Mouse (Mus musculus): Measurements from ENCODE around the gene Larp6. TPM values are rescaled to one million over a fixed set of nuclear protein-coding genes. Genes with fewer than 3 reads are reported as not detected.

Larp6 gene
- total and polyA plus RNA-seq, 3 experiments = not detected

DNA sequence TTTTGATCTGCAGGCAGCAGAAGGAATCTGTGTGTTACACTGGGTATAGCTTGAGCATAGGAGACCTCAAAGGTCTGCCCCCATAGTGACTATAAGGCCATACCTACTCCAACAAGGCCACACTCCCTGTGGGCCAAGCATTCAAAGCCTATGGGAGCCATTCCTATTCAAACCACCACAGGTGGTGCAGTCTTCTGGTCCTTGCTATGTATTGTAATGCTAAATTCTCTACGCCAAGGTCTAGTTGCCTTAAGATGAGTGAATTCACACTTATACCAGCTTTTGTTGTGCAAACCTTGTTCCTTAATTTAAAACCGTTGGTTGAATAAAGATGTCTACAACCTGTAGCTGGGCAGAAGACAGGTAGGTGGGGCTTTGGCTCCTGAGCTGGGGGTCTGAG, 35.4 kb downstream of the Larp6 start:
- Histone ChIP-seq H3K27ac (ENCODE audit: insufficient read depth, low read depth) (no peak overlapping the region), H3K4me1 (ENCODE audit: control insufficient read depth in 1 of 2, insufficient read depth in 2 of 2) (no peaks in the 10 kb centered on the region), H3K4me2 (ENCODE audit: insufficient read depth, low read depth, poor library complexity, severe bottlenecking) (no peak overlapping the region), H3K36me3 (replicated peaks in 1 of 2; ENCODE audit: control insufficient read depth in 1 of 2, insufficient read depth in 1 of 2, low read length in 1 of 2) (no peaks in the 10 kb centered on the region), H3K9ac (ENCODE audit: insufficient read depth, low read depth) (no peak overlapping the region), H3K9me3 (replicated peaks; ENCODE audit: low read length) (peaks cover 3% of the 10 kb centered on the region), H3K79me2 (replicated peaks; ENCODE audit: control insufficient read depth, extremely low read depth, insufficient read depth, poor library complexity, severe bottlenecking) (no peaks in the 10 kb centered on the region), H3K27me3 (replicated peaks) (no peaks in the 10 kb centered on the region), H3K4me3 (replicated peaks in 1 of 3; ENCODE audit: low read depth in 2 of 3, low read length in 2 of 3, poor library complexity in 1 of 3) (no peak overlapping the region)
- DNase-seq (ENCODE audit: extremely low read depth) = no peak
- dilution Hi-C loops (cut with MboI; ENCODE audit: extremely low pct_ligation_motif_present, extremely low pct_unique_long_range_greater_than_20kb, low sequenced_read_pairs) = no loop called here
- in situ Hi-C loops (cut with MboI; ENCODE audit: low pct_ligation_motif_present, low pct_unique_long_range_greater_than_20kb, low sequenced_read_pairs) = no loop called here
- no peak for TF ChIP-seq JUND (conservative IDR thresholded peaks at IDR 0.05; ENCODE audit: low read depth, low read length)
- TF ChIP-seq SMC3 (IDR thresholded peaks at IDR 0.05; ENCODE audit: low read depth, low read length) = no peak
- no peak for TF ChIP-seq RAD21 (IDR thresholded peaks at IDR 0.05; ENCODE audit: low read depth, low read length)
- no peak for TF ChIP-seq PAX5 (IDR thresholded peaks at IDR 0.05; ENCODE audit: low read length)
- no peak for TF ChIP-seq ELF1 (IDR thresholded peaks at IDR 0.05; ENCODE audit: low read depth, low read length)
- TF ChIP-seq ETS1 (conservative IDR thresholded peaks at IDR 0.05; ENCODE audit: low read depth, low read length) = no peak
- TF ChIP-seq MYC (IDR thresholded peaks at IDR 0.05; ENCODE audit: low read depth, low read length) = no peak
- no peak for TF ChIP-seq UBTF (IDR thresholded peaks at IDR 0.05; ENCODE audit: low read depth, low read length)
- TF ChIP-seq RCOR1 (conservative IDR thresholded peaks at IDR 0.05; ENCODE audit: low read depth, low read length) = no peak
- TF ChIP-seq GABPA (IDR thresholded peaks at IDR 0.05; ENCODE audit: insufficient replicate concordance, low read depth, low read length) = no peak

DNA sequence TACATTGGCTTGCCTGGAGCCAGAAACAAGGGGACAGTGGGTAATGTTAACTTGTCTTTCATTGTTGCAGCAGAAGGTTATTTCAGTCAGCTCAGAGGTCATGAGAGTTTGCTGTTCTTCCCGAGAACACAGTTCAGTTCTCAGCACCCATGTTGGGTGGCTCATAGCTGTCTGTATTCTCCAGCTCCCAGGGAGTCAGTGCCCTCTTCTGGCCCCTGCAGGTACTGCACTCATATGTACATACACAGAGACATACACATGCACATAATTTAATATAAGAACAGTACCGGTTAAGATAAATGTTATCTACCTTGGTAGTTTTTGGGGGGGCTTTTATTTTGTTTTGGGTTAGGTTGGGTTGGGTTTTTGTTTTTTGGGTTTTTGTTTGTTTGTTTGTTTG, 36.3 kb downstream of the Larp6 start:
- Histone ChIP-seq H3K9ac (ENCODE audit: insufficient read depth, low read depth) (no peak overlapping the region), H3K9me3 (replicated peaks; ENCODE audit: low read length) (peaks cover 3% of the 10 kb centered on the region), H3K36me3 (replicated peaks in 1 of 2; ENCODE audit: control insufficient read depth in 1 of 2, insufficient read depth in 1 of 2, low read length in 1 of 2) (no peaks in the 10 kb centered on the region), H3K79me2 (replicated peaks; ENCODE audit: control insufficient read depth, extremely low read depth, insufficient read depth, poor library complexity, severe bottlenecking) (no peaks in the 10 kb centered on the region), H3K27ac (ENCODE audit: insufficient read depth, low read depth) (no peak overlapping the region), H3K4me3 (replicated peaks in 1 of 3; ENCODE audit: low read depth in 2 of 3, low read length in 2 of 3, poor library complexity in 1 of 3) (no peak overlapping the region), H3K27me3 (replicated peaks) (no peaks in the 10 kb centered on the region), H3K4me2 (ENCODE audit: insufficient read depth, low read depth, poor library complexity, severe bottlenecking) (no peak overlapping the region), H3K4me1 (ENCODE audit: control insufficient read depth in 1 of 2, insufficient read depth in 2 of 2) (no peaks in the 10 kb centered on the region)
- DNase-seq (ENCODE audit: extremely low read depth) = peak; percentile 17
- dilution Hi-C loops (cut with MboI; ENCODE audit: extremely low pct_ligation_motif_present, extremely low pct_unique_long_range_greater_than_20kb, low sequenced_read_pairs) (no loop called here), in situ Hi-C loops (cut with MboI; ENCODE audit: low pct_ligation_motif_present, low pct_unique_long_range_greater_than_20kb, low sequenced_read_pairs) (no loop called here)
- no peak for TF ChIP-seq SIN3A (IDR thresholded peaks at IDR 0.05; ENCODE audit: low read length)
- TF ChIP-seq SMC3 (IDR thresholded peaks at IDR 0.05; ENCODE audit: low read depth, low read length) = no peak
- TF ChIP-seq CTCF (conservative IDR thresholded peaks at IDR 0.05 in 1 of 2, IDR thresholded peaks at IDR 0.05 in 1 of 2; ENCODE audit: low read depth in 2 of 2, low read length in 2 of 2) = peak; percentile 13 to 19; a peak in 2 of 4 replicates
- TF ChIP-seq ZMIZ1 (IDR thresholded peaks at IDR 0.05; ENCODE audit: low read depth, low read length) = no peak
- no peak for TF ChIP-seq RAD21 (IDR thresholded peaks at IDR 0.05; ENCODE audit: low read depth, low read length)
- TF ChIP-seq MAFK (IDR thresholded peaks at IDR 0.05; ENCODE audit: insufficient replicate concordance, low read length) = no peak

DNA sequence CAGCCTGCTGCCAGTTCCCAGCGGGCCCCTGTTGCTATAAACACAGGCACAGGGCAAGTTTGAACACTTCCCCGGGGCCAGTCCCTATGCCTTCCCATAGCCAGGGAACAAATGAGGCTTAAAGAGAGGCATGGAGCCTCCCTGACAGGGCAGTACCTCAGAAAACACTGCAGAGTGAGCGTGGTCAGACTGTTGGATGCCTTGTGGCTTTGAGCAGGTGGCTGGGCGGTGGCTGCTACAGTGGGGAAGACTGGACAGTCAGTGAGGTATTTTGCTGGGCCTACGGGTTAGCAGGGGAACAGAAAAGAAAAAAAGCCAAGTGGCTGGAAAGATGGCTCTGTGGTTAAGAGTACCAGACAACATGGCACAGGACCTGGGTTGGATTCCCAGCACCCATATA, 38.3 kb downstream of the Larp6 start:
- Histone ChIP-seq H3K4me2 (ENCODE audit: insufficient read depth, low read depth, poor library complexity, severe bottlenecking) (no peak overlapping the region), H3K9me3 (replicated peaks; ENCODE audit: low read length) (peaks cover 3% of the 10 kb centered on the region), H3K36me3 (replicated peaks in 1 of 2; ENCODE audit: control insufficient read depth in 1 of 2, insufficient read depth in 1 of 2, low read length in 1 of 2) (no peaks in the 10 kb centered on the region), H3K27me3 (replicated peaks) (no peaks in the 10 kb centered on the region), H3K27ac (ENCODE audit: insufficient read depth, low read depth) (no peak overlapping the region), H3K9ac (ENCODE audit: insufficient read depth, low read depth) (no peak overlapping the region), H3K4me3 (replicated peaks in 1 of 3; ENCODE audit: low read depth in 2 of 3, low read length in 2 of 3, poor library complexity in 1 of 3) (no peak overlapping the region), H3K4me1 (ENCODE audit: control insufficient read depth in 1 of 2, insufficient read depth in 2 of 2) (no peaks in the 10 kb centered on the region), H3K79me2 (replicated peaks; ENCODE audit: control insufficient read depth, extremely low read depth, insufficient read depth, poor library complexity, severe bottlenecking) (no peaks in the 10 kb centered on the region)
- TF ChIP-seq CTCF (conservative IDR thresholded peaks at IDR 0.05 in 1 of 2, IDR thresholded peaks at IDR 0.05 in 1 of 2; ENCODE audit: low read depth in 2 of 2, low read length in 2 of 2) = no peak
- dilution Hi-C loops (cut with MboI; ENCODE audit: extremely low pct_ligation_motif_present, extremely low pct_unique_long_range_greater_than_20kb, low sequenced_read_pairs) = no loop called here
- DNase-seq (ENCODE audit: extremely low read depth) = no peak
- in situ Hi-C loops (cut with MboI; ENCODE audit: low pct_ligation_motif_present, low pct_unique_long_range_greater_than_20kb, low sequenced_read_pairs) = loop anchor here (5.0 kb wide), 1 partner anchor 101 kb away; no protein-coding TSS in a partner anchor
